ENCODE assay signal across 8 mouse cellular contexts in the genomic region with DNA sequence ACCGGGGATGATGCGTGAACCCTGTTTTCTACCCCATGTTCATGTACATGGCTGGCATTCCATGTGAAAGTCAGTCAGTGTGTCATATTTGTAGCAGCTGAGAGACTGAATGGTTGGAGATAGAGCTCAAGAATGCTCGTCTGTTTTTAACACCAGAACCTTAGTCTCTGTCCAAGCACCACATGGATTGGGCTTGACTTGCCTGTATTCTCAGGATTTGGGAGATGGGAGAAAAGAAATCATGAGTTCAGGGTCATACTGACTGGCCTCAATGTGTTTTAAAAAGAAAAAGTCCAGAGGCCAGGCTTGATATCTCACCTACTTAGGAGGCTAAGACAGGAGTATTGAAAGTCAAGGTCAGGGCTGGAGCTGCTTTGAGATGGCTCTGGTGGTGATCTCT. TPM values are rescaled to one million over a fixed set of nuclear protein-coding genes. Genes with fewer than 3 reads are reported as not detected.
DNase-seq lines count a peak whose midpoint lies in the region; ATAC-seq lines count a peak whose summit lies in the region.

No protein-coding gene starts in this region.

- H3K36me3 ChIP-seq in lung, embryonic 16.5 days (ENCODE audit: control insufficient read depth, insufficient read depth, low read length): peaks cover 7% of the 10 kb centered on the region
- peaks cover 23% of the 10 kb centered on the region for H3K36me3 ChIP-seq in forebrain, embryonic 12.5 days (replicated peaks)
- H3K36me3 ChIP-seq in limb, embryonic 10.5 days: peaks cover 47% of the 10 kb centered on the region
- no peaks in the 10 kb centered on the region for H3K36me3 ChIP-seq in neural tube, embryonic 15.5 days

- H3K27ac ChIP-seq in lung, embryonic 16.5 days (ENCODE audit: low read length): peak overlapping the region; percentile 97
- peak overlapping the region; percentile 98; the same call in 1 of the 2 replicates for H3K27ac ChIP-seq in forebrain, embryonic 12.5 days
- peak overlapping the region; percentile 100 for H3K27ac ChIP-seq in limb, embryonic 10.5 days
- peak overlapping the region; percentile 95; the same call in 1 of the 2 replicates for H3K27ac ChIP-seq in neural tube, embryonic 15.5 days (replicated peaks)

- WGBS in lung, embryonic 16.5 days: 15% methylated on average over 3 of the region's 3 CpGs
- WGBS in forebrain, embryonic 12.5 days: 34% methylated on average over 3 of the region's 3 CpGs
- 44% methylated on average over 3 of the region's 3 CpGs for WGBS in limb, embryonic 10.5 days
- 31% methylated on average over 3 of the region's 3 CpGs for WGBS in neural tube, embryonic 15.5 days

- peak overlapping the region; percentile 88 for H3K4me2 ChIP-seq in lung, embryonic 16.5 days (ENCODE audit: low read depth, low read length)
- peak overlapping the region; percentile 90 for H3K4me2 ChIP-seq in forebrain, embryonic 12.5 days
- peak overlapping the region; percentile 63 for H3K4me2 ChIP-seq in neural tube, embryonic 15.5 days

- no peaks in the 10 kb centered on the region for H3K9me3 ChIP-seq in lung, embryonic 16.5 days (ENCODE audit: control insufficient read depth, low read length)
- no peaks in the 10 kb centered on the region for H3K9me3 ChIP-seq in forebrain, embryonic 12.5 days
- H3K9me3 ChIP-seq in limb, embryonic 10.5 days (replicated peaks): no peaks in the 10 kb centered on the region
- H3K9me3 ChIP-seq in neural tube, embryonic 15.5 days (replicated peaks): no peaks in the 10 kb centered on the region

- peak overlapping the region; percentile 83 for H3K4me3 ChIP-seq in lung, embryonic 16.5 days (ENCODE audit: low read length)
- H3K4me3 ChIP-seq in forebrain, embryonic 12.5 days (replicated peaks): peak overlapping the region; percentile 86
- H3K4me3 ChIP-seq in limb, embryonic 10.5 days: peak overlapping the region; percentile 89
- H3K4me3 ChIP-seq in neural tube, embryonic 15.5 days (replicated peaks): peak overlapping the region; percentile 99

- peak overlapping the region; percentile 96 for H3K9ac ChIP-seq in lung, embryonic 16.5 days (ENCODE audit: low read length)
- H3K9ac ChIP-seq in forebrain, embryonic 12.5 days: peak overlapping the region; percentile 87
- H3K9ac ChIP-seq in neural tube, embryonic 15.5 days (replicated peaks): peak overlapping the region; percentile 85

- no peak for DNase-seq in lung, postnatal 14 days
- DNase-seq in limb, embryonic 10.5 days (ENCODE audit: low spot score): no peak
- DNase-seq in left cerebral cortex, adult 18-20 months (ENCODE audit: low spot score in 2 of 2): no peak
- no peak for DNase-seq in kidney, adult 9 months
- DNase-seq in spleen, adult 18-20 months: no peak

- peaks cover 32% of the 10 kb centered on the region for H3K4me1 ChIP-seq in lung, embryonic 16.5 days (replicated peaks; ENCODE audit: control insufficient read depth, insufficient read depth, low read length)
- H3K4me1 ChIP-seq in forebrain, embryonic 12.5 days: peaks cover 50% of the 10 kb centered on the region
- peaks cover 47% of the 10 kb centered on the region for H3K4me1 ChIP-seq in limb, embryonic 10.5 days
- H3K4me1 ChIP-seq in neural tube, embryonic 15.5 days: peaks cover 52% of the 10 kb centered on the region

- H3K27me3 ChIP-seq in lung, embryonic 16.5 days (ENCODE audit: control insufficient read depth, insufficient read depth, low read depth, low read length): no peaks in the 10 kb centered on the region
- H3K27me3 ChIP-seq in forebrain, embryonic 12.5 days: no peaks in the 10 kb centered on the region
- no peaks in the 10 kb centered on the region for H3K27me3 ChIP-seq in limb, embryonic 10.5 days (ENCODE audit: low read depth, poor library complexity, severe bottlenecking)
- H3K27me3 ChIP-seq in neural tube, embryonic 15.5 days (replicated peaks): no peaks in the 10 kb centered on the region

- ATAC-seq in lung, embryonic 16.5 days (ENCODE audit: low read depth): no peak
- ATAC-seq in forebrain, embryonic 12.5 days (ENCODE audit: low FRiP score): no peak
- ATAC-seq in neural tube, embryonic 15.5 days (ENCODE audit: low FRiP score): no peak

RNA-seq across cellular contexts. Expression of a gene that starts 1.0 kb away (rescaled TPM):
- 3.3 and 3.5 TPM in 2 replicates for polyA plus RNA-seq in lung, embryonic 16.5 days (2015; fragmentation: Nextera tagmentation; extraction: Ambion mirVana)
- polyA plus RNA-seq in forebrain, embryonic 12.5 days (2016; fragmentation: Nextera tagmentation; extraction: Ambion mirVana): 6.9 and 7.1 TPM in 2 replicates
- 3.1 and 3.4 TPM in 2 replicates for polyA plus RNA-seq in limb, embryonic 10.5 days (2016; fragmentation: Nextera tagmentation; extraction: Ambion mirVana)
- 3.6 and 4.1 TPM in 2 replicates for polyA plus RNA-seq in neural tube, embryonic 15.5 days (2015; fragmentation: Nextera tagmentation; extraction: Ambion mirVana)
- 10 to 100 TPM; 21.2 to 27.8 TPM for total RNA-seq in left cerebral cortex, adult 18-20 months (2021)

RNA-seq across cellular contexts. Expression of a gene that starts 1.3 kb away (rescaled TPM):
- 1.4 and 1.7 TPM in 2 replicates for polyA plus RNA-seq in lung, embryonic 16.5 days (2015; fragmentation: Nextera tagmentation; extraction: Ambion mirVana)
- 2.3 and 2.5 TPM in 2 replicates for polyA plus RNA-seq in forebrain, embryonic 12.5 days (2016; fragmentation: Nextera tagmentation; extraction: Ambion mirVana)
- 0.89 and 0.94 TPM in 2 replicates for polyA plus RNA-seq in limb, embryonic 10.5 days (2016; fragmentation: Nextera tagmentation; extraction: Ambion mirVana)
- polyA plus RNA-seq in neural tube, embryonic 15.5 days (2015; fragmentation: Nextera tagmentation; extraction: Ambion mirVana): 0.78 and 4.7 TPM in 2 replicates
- 1 to 10 TPM; 1.8 to 2.3 TPM for total RNA-seq in left cerebral cortex, adult 18-20 months (2021)

RNA-seq across cellular contexts. Expression of a gene that starts 1.6 kb away (rescaled TPM):
- 88.6 and 98.6 TPM in 2 replicates for polyA plus RNA-seq in lung, embryonic 16.5 days (2015; fragmentation: Nextera tagmentation; extraction: Ambion mirVana)
- polyA plus RNA-seq in forebrain, embryonic 12.5 days (2016; fragmentation: Nextera tagmentation; extraction: Ambion mirVana): 94.6 and 105 TPM in 2 replicates
- 174 and 181 TPM in 2 replicates for polyA plus RNA-seq in limb, embryonic 10.5 days (2016; fragmentation: Nextera tagmentation; extraction: Ambion mirVana)
- polyA plus RNA-seq in neural tube, embryonic 15.5 days (2015; fragmentation: Nextera tagmentation; extraction: Ambion mirVana): 40.7 and 58.0 TPM in 2 replicates
- total RNA-seq in left cerebral cortex, adult 18-20 months (2021): 10 to 100 TPM; 33.0 to 38.1 TPM

RNA-seq across cellular contexts. Expression of a gene that starts 31.4 kb away (rescaled TPM):
- polyA plus RNA-seq in lung, embryonic 16.5 days (2015; fragmentation: Nextera tagmentation; extraction: Ambion mirVana): 92.3 and 95.6 TPM in 2 replicates
- 95.2 and 96.0 TPM in 2 replicates for polyA plus RNA-seq in forebrain, embryonic 12.5 days (2016; fragmentation: Nextera tagmentation; extraction: Ambion mirVana)
- polyA plus RNA-seq in limb, embryonic 10.5 days (2016; fragmentation: Nextera tagmentation; extraction: Ambion mirVana): 96.4 and 99.6 TPM in 2 replicates
- 89.9 and 92.0 TPM in 2 replicates for polyA plus RNA-seq in neural tube, embryonic 15.5 days (2015; fragmentation: Nextera tagmentation; extraction: Ambion mirVana)
- total RNA-seq in left cerebral cortex, adult 18-20 months (2021): 10 to 100 TPM; 67.9 to 70.1 TPM

RNA-seq across cellular contexts. Expression of a gene that starts 31.4 kb away (rescaled TPM):
- 83.7 and 84.4 TPM in 2 replicates for polyA plus RNA-seq in lung, embryonic 16.5 days (2015; fragmentation: Nextera tagmentation; extraction: Ambion mirVana)
- polyA plus RNA-seq in forebrain, embryonic 12.5 days (2016; fragmentation: Nextera tagmentation; extraction: Ambion mirVana): 80.7 and 83.8 TPM in 2 replicates
- 71.4 and 75.2 TPM in 2 replicates for polyA plus RNA-seq in limb, embryonic 10.5 days (2016; fragmentation: Nextera tagmentation; extraction: Ambion mirVana)
- polyA plus RNA-seq in neural tube, embryonic 15.5 days (2015; fragmentation: Nextera tagmentation; extraction: Ambion mirVana): 105 and 110 TPM in 2 replicates
- 10 to 100 TPM; 70.4 to 89.3 TPM for total RNA-seq in left cerebral cortex, adult 18-20 months (2021)
